Mouse (Mus musculus) ovary, postnatal 14 days (tissue): ENCODE measurements around the gene Olfr1355.
"Not testable (repeated sequence)": the region's sequence is repeated elsewhere in the genome, so short reads cannot be mapped to it uniquely, and the experiment has no call there.

Experiments
- DNase-seq: peaks from one replicate; pipeline ENCODE4 v3.0.0; 2022; ENCODE audit warnings: low spot score

Gene Olfr1355

GRCm38 (mm10) chr10:78875240-78875639 lies at the start of gene Olfr1355:
Gene Olfr1355 (plus strand): TSS chr10:78875540.
- no peak for DNase-seq

DNA sequence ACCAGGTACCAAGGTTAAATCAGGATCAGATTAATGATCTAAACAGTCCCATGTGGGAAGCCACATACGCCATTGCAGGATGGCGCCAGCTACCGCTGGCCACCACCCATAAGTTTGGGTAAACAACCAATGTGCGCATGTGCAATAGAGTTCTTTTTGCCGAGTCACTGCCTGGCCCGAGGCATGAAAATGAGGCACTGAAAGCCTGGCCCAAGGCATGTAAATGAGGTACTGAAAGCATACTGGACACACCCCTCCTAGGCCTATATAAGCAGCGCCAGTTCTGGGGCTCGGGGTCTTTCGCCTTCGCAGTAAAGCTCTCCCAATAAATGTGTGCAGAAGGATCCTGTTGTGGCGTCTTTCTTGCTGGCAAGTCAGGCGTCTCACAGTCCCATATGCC lies 34.9 kb upstream of the Olfr1355 start:
- DNase-seq: not testable (repeated sequence)

- no peak for DNase-seq
Observed at GRCm38 (mm10) chr10:78852066-78852465, 23.3 kb upstream of the Olfr1355 start, which contains the start of gene Olfr1356. Gene Olfr1356 (minus strand): TSS chr10:78852166.

DNA sequence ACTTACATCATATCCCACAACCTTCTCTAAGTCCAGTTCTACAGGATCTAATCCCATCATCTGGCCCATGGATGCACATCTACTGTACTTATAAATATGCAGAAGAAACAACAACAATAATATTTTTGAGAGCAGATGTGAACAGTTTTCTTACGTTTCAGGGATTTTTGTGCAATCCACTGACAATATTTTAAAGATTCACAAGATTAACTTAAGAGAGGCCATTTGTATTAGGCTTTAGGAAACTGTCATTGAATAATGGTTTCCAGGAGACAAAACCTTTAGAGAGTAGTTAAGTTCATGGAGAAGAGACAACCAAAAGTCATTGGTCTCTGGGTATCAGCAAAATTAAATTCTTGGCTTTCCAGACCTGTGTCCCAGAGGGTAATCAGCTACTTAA lies 37.5 kb downstream of the Olfr1355 start, which contains the start of gene Olfr1354:
TSS of gene Olfr1354 (plus strand) at position 301 of the 400 bp plus-strand sequence.
- DNase-seq: not testable (repeated sequence)
